Mouse (Mus musculus): Measurements from ENCODE around the gene Itgax. TPM values are rescaled to one million over a fixed set of nuclear protein-coding genes. Genes with fewer than 3 reads are reported as not detected.

The Itgax gene
- polyA plus RNA-seq, 1 experiment from 2014 or later: 0.11 TPM

DNA sequence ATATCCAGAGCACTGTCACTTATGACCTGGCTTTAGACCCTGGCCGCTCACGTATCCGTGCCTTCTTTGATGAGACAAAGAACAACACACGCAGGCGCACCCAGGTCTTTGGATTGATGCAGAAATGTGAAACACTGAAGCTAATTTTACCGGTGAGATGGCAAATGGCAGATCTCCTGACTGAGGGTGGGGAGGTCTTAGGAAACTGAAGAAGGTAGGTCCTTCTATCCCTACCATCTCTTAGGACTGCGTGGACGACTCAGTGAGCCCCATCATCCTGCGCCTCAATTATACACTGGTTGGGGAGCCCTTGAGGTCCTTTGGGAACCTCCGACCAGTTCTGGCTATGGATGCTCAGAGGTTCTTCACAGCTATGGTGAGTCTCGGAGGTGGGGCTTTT, 17.2 kb upstream of the Itgax start:
- no peak for ATAC-seq (replicated peaks; ENCODE audit: insufficient number of reproducible peaks, low FRiP score, low TSS enrichment)
- no peaks in the 10 kb centered on the region for H3K4me1 ChIP-seq (ENCODE audit: control insufficient read depth, insufficient read depth, low read length)
- no peaks in the 10 kb centered on the region for H3K9me3 ChIP-seq (replicated peaks; ENCODE audit: control insufficient read depth, low read length)
- no peak overlapping the region for H3K27ac ChIP-seq (ENCODE audit: low read depth, low read length)
- no peak overlapping the region for H3K4me2 ChIP-seq
- no peak overlapping the region for H3K4me3 ChIP-seq (ENCODE audit: low read depth, low read length)
- no peak overlapping the region for H3K9ac ChIP-seq (ENCODE audit: low read depth, low read length)
- no peaks in the 10 kb centered on the region for H3K27me3 ChIP-seq (ENCODE audit: control insufficient read depth, insufficient read depth, low read length)
- 82% methylated on average over 11 of the region's 11 CpGs for WGBS (ENCODE audit: insufficient replicate concordance)
- H3K36me3 ChIP-seq (ENCODE audit: control insufficient read depth, insufficient read depth, low read length): no peaks in the 10 kb centered on the region

DNA sequence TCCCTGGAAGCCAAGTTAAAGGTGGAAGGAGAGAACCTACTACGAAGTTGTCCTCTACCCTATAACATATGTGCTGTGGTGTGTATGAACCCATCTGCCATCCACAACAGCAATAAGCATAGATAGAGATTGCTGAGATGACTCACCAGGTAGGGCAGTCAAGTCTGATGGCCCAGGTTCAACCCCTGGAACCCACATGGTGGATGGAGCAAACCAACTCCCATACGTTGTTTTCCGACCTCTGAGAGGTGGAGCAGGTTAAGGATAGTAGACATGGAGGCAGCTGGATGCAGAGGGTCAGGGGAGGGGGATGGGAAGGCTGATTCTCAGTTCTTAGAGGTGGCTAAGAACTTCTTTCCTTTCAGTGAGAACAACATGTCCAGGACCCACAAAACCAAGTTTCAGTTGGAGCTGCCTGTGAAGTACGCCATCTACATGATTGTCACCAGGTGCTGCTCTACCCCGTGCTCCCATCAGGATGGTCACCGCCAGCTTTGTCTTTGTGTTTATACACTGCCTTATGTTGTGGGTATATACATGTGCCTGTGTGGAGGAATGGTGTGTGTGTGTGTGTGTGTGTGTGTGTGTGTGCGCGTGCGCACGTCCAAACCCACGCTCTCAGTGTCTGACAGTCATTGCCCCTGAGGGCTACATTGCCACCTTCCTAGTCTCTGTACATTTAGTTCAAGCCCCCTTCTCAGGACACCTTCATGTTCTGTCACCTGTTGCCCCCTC, 14.8 kb upstream of the Itgax start:
- WGBS (ENCODE audit: insufficient replicate concordance): 90% methylated on average over 11 of the region's 11 CpGs
- H3K27me3 ChIP-seq (ENCODE audit: control insufficient read depth, insufficient read depth, low read length): no peaks in the 10 kb centered on the region
- no peak overlapping the region for H3K4me3 ChIP-seq (ENCODE audit: low read depth, low read length)
- no peaks in the 10 kb centered on the region for H3K36me3 ChIP-seq (ENCODE audit: control insufficient read depth, insufficient read depth, low read length)
- H3K4me2 ChIP-seq: no peak overlapping the region
- ATAC-seq (replicated peaks; ENCODE audit: insufficient number of reproducible peaks, low FRiP score, low TSS enrichment): no peak
- H3K27ac ChIP-seq (ENCODE audit: low read depth, low read length): no peak overlapping the region
- no peaks in the 10 kb centered on the region for H3K9me3 ChIP-seq (replicated peaks; ENCODE audit: control insufficient read depth, low read length)
- no peak overlapping the region for H3K9ac ChIP-seq (ENCODE audit: low read depth, low read length)
- no peaks in the 10 kb centered on the region for H3K4me1 ChIP-seq (ENCODE audit: control insufficient read depth, insufficient read depth, low read length)

DNA sequence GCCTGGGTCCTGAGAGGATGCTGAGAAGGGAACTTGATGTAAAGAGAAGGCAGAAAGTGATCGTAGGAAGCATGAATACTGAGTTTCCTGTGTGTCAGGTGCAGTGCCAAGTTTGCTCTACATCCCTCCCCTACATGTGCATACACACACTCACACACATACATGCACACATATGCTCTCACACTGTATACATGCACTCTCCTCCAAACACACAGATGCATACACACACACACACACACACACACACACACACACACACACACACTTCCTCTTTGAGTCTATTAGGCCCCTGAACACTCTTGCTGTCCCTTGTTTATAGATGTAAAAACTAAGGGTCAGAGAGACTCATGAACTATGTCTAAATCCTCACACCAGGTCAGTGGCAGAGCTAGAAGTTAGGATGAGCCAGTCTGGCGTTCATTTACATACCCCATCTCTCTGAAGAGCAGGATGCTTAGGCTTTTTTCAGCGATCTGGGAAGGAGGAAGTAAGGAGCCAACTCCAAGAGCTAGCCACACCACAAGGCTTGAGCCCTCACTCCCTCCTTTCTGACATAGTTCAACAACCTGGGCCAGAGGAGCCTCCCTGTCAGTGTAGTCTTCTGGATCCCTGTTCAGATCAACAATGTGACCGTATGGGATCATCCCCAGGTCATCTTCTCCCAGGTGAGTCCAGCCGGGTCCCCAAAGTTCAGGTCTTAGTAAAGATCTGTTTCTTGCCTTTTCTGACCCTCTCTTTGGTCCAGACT, 14.0 kb upstream of the Itgax start:
- Histone ChIP-seq H3K4me3 (ENCODE audit: low read depth, low read length) (no peak overlapping the region), H3K27me3 (ENCODE audit: control insufficient read depth, insufficient read depth, low read length) (no peaks in the 10 kb centered on the region), H3K4me1 (ENCODE audit: control insufficient read depth, insufficient read depth, low read length) (no peaks in the 10 kb centered on the region), H3K9me3 (replicated peaks; ENCODE audit: control insufficient read depth, low read length) (no peaks in the 10 kb centered on the region), H3K4me2 (no peak overlapping the region), H3K27ac (ENCODE audit: low read depth, low read length) (no peak overlapping the region), H3K9ac (ENCODE audit: low read depth, low read length) (no peak overlapping the region), H3K36me3 (ENCODE audit: control insufficient read depth, insufficient read depth, low read length) (no peaks in the 10 kb centered on the region)
- WGBS (ENCODE audit: insufficient replicate concordance): 69% methylated on average over 5 of the region's 5 CpGs
- no peak for ATAC-seq (replicated peaks; ENCODE audit: insufficient number of reproducible peaks, low FRiP score, low TSS enrichment)

GRCm38 (mm10) chr7:128116396-128116795, 13.0 kb upstream of the Itgax start:
- Histone ChIP-seq H3K4me2 (no peak overlapping the region), H3K36me3 (ENCODE audit: control insufficient read depth, insufficient read depth, low read length) (no peaks in the 10 kb centered on the region)

DNA sequence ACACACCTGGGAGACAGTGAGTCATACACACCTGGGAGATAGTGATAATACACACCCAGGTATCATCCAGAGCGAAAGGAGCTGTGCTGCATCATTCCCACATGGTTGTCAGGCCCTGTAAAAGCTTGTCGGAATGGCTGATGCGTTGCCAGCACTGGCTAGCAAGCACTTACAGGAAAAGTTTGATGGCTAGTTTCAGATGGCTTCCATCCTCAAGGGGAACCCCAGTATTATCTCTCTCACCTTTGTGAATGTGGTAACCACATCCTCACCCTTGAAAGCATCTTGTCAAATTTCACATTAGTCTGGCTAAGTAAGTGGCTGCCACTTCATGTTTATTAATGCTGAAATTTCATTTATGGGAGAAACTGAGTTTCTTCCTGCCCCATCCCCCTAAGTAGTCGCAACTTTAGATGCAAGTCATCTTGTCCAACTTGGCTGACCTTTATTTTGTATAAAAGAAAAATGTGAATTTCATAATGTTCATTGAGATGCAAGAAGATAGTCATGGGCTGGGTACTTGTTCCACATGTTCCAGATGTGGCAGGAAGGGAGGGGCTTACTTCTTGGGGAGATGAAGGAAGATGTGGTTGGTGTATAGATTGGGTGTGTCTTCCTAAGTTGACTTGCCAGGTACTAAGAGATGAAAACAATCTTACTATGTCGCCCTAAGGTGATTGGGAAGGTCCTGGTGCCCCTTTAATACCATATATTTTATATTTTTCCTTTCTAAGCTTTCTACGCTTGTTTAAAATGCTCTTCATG, 9.4 kb upstream of the Itgax start:
- Histone ChIP-seq H3K9ac (ENCODE audit: low read depth, low read length) (no peak overlapping the region), H3K36me3 (ENCODE audit: control insufficient read depth, insufficient read depth, low read length) (no peaks in the 10 kb centered on the region), H3K27me3 (ENCODE audit: control insufficient read depth, insufficient read depth, low read length) (no peaks in the 10 kb centered on the region), H3K4me2 (no peak overlapping the region), H3K4me1 (ENCODE audit: control insufficient read depth, insufficient read depth, low read length) (no peaks in the 10 kb centered on the region), H3K9me3 (replicated peaks; ENCODE audit: control insufficient read depth, low read length) (no peaks in the 10 kb centered on the region), H3K27ac (ENCODE audit: low read depth, low read length) (no peak overlapping the region), H3K4me3 (ENCODE audit: low read depth, low read length) (no peak overlapping the region)
- WGBS (ENCODE audit: insufficient replicate concordance): 77% methylated on average over 6 of the region's 6 CpGs
- no peak for ATAC-seq (replicated peaks; ENCODE audit: insufficient number of reproducible peaks, low FRiP score, low TSS enrichment)

More at GRCm38 (mm10) chr7:128116396-128116795, 13.0 kb upstream of the Itgax start:
- ATAC-seq (replicated peaks; ENCODE audit: insufficient number of reproducible peaks, low FRiP score, low TSS enrichment): no peak
- no peaks in the 10 kb centered on the region for H3K27me3 ChIP-seq (ENCODE audit: control insufficient read depth, insufficient read depth, low read length)
- no peak overlapping the region for H3K9ac ChIP-seq (ENCODE audit: low read depth, low read length)
- H3K27ac ChIP-seq (ENCODE audit: low read depth, low read length): no peak overlapping the region
- no peaks in the 10 kb centered on the region for H3K9me3 ChIP-seq (replicated peaks; ENCODE audit: control insufficient read depth, low read length)
- no peaks in the 10 kb centered on the region for H3K4me1 ChIP-seq (ENCODE audit: control insufficient read depth, insufficient read depth, low read length)
- H3K4me3 ChIP-seq (ENCODE audit: low read depth, low read length): no peak overlapping the region
- WGBS (ENCODE audit: insufficient replicate concordance): 89% methylated on average over 5 of the region's 5 CpGs

- no peaks in the 10 kb centered on the region for H3K9me3 ChIP-seq (replicated peaks; ENCODE audit: control insufficient read depth, low read length)
- no peaks in the 10 kb centered on the region for H3K36me3 ChIP-seq (ENCODE audit: control insufficient read depth, insufficient read depth, low read length)
- WGBS (ENCODE audit: insufficient replicate concordance): 38% methylated on average over 5 of the region's 5 CpGs
- peaks cover 5% of the 10 kb centered on the region; the same call in 1 of the 2 replicates for H3K4me1 ChIP-seq (ENCODE audit: control insufficient read depth, insufficient read depth, low read length)
- H3K4me3 ChIP-seq (ENCODE audit: low read depth, low read length): no peak overlapping the region
- H3K4me2 ChIP-seq: no peak overlapping the region
- H3K27ac ChIP-seq (ENCODE audit: low read depth, low read length): no peak overlapping the region
- no peak for ATAC-seq (replicated peaks; ENCODE audit: insufficient number of reproducible peaks, low FRiP score, low TSS enrichment)
- no peak overlapping the region for H3K9ac ChIP-seq (ENCODE audit: low read depth, low read length)
- H3K27me3 ChIP-seq (ENCODE audit: control insufficient read depth, insufficient read depth, low read length): no peaks in the 10 kb centered on the region
These were observed 2.8 kb downstream of the Itgax start for GRCm38 (mm10) chr7:128132148-128132547.

- no peak overlapping the region for H3K4me3 ChIP-seq (ENCODE audit: low read depth, low read length)
- no peak for ATAC-seq (replicated peaks; ENCODE audit: insufficient number of reproducible peaks, low FRiP score, low TSS enrichment)
- no peaks in the 10 kb centered on the region for H3K36me3 ChIP-seq (ENCODE audit: control insufficient read depth, insufficient read depth, low read length)
- H3K27ac ChIP-seq (ENCODE audit: low read depth, low read length): no peak overlapping the region
- H3K9ac ChIP-seq (ENCODE audit: low read depth, low read length): no peak overlapping the region
- WGBS (ENCODE audit: insufficient replicate concordance): 78% methylated on average over 2 of the region's 2 CpGs
- no peak overlapping the region for H3K4me2 ChIP-seq
- H3K9me3 ChIP-seq (replicated peaks; ENCODE audit: control insufficient read depth, low read length): no peaks in the 10 kb centered on the region
- no peaks in the 10 kb centered on the region for H3K4me1 ChIP-seq (ENCODE audit: control insufficient read depth, insufficient read depth, low read length)
- H3K27me3 ChIP-seq (ENCODE audit: control insufficient read depth, insufficient read depth, low read length): no peaks in the 10 kb centered on the region
These were observed 4.2 kb downstream of the Itgax start for GRCm38 (mm10) chr7:128133596-128133995.

- 46% methylated on average over 4 of the region's 4 CpGs for WGBS (ENCODE audit: insufficient replicate concordance)
- ATAC-seq (replicated peaks; ENCODE audit: insufficient number of reproducible peaks, low FRiP score, low TSS enrichment): no peak
- Histone ChIP-seq H3K4me2 (no peak overlapping the region), H3K4me1 (ENCODE audit: control insufficient read depth, insufficient read depth, low read length) (no peaks in the 10 kb centered on the region), H3K27ac (ENCODE audit: low read depth, low read length) (no peak overlapping the region), H3K4me3 (ENCODE audit: low read depth, low read length) (no peak overlapping the region), H3K36me3 (ENCODE audit: control insufficient read depth, insufficient read depth, low read length) (no peaks in the 10 kb centered on the region), H3K9ac (ENCODE audit: low read depth, low read length) (no peak overlapping the region), H3K27me3 (ENCODE audit: control insufficient read depth, insufficient read depth, low read length) (no peaks in the 10 kb centered on the region), H3K9me3 (replicated peaks; ENCODE audit: control insufficient read depth, low read length) (no peaks in the 10 kb centered on the region)
These were observed 7.6 kb downstream of the Itgax start for GRCm38 (mm10) chr7:128136927-128137326.

Data from heart, embryonic 11.5 days (tissue).